Mouse (Mus musculus) hindbrain, postnatal 0 days (tissue): ENCODE data around the gene Ccdc9b. TPM values are rescaled to one million over a fixed set of nuclear protein-coding genes. Genes with fewer than 3 reads are reported as not detected.

Experiments used
- ATAC-seq: fragments of 200-750 bp; cut with Nextera tagmentation; 2 replicates; pipeline ENCODE4 v1.8.0; 2017; ENCODE audit warnings: mild to moderate bottlenecking, moderate TSS enrichment, moderate library complexity
- DNase-seq: peaks from one replicate; pipeline ENCODE4 v3.0.0-alpha.2; 2015; ENCODE audit warnings: low spot score
- H3K27ac ChIP-seq: fragments of 300-500 bp; sonication (generic); 2 replicates; pipeline ENCODE4 v1.5.1; 2014; ENCODE audit warnings: mild to moderate bottlenecking
- H3K27me3 ChIP-seq: fragments of 300-500 bp; sonication (generic); 2 replicates; pipeline ENCODE4 v1.6.1; 2014; ENCODE audit warnings: low read length, mixed read lengths; ENCODE audit not compliant: insufficient read depth
- H3K36me3 ChIP-seq: fragments of 300-500 bp; sonication (generic); 2 replicates; pipeline ENCODE4 v1.6.1; 2014; ENCODE audit warnings: low read length, mixed read lengths; ENCODE audit not compliant: insufficient read depth
- H3K4me1 ChIP-seq: fragments of 300-500 bp; sonication (generic); 2 replicates; pipeline ENCODE4 v1.6.1; 2014; ENCODE audit warnings: antibody characterized with exemption, low read length, mixed read lengths; ENCODE audit not compliant: insufficient read depth
- H3K4me2 ChIP-seq: fragments of 300-500 bp; sonication (generic); 2 replicates; pipeline ENCODE4 v1.6.1; 2014; ENCODE audit warnings: low read depth, mild to moderate bottlenecking, low read length, moderate library complexity, mixed read lengths
- H3K4me3 ChIP-seq: fragments of 300-500 bp; sonication (generic); 2 replicates; pipeline ENCODE4 v1.5.1; 2014; ENCODE audit warnings: low read length
- H3K9ac ChIP-seq: fragments of 300-500 bp; sonication (generic); replicated peaks from 2 replicates; pipeline ENCODE4 v1.6.1; 2014; ENCODE audit warnings: mild to moderate bottlenecking, low read length, moderate library complexity, mixed read lengths
- H3K9me3 ChIP-seq: fragments of 300-500 bp; sonication (generic); 2 replicates; pipeline ENCODE4 v1.6.1; 2016; ENCODE audit warnings: low read length, mixed read lengths
- CTCF ChIP-seq: IDR thresholded peaks from 2 replicates; pipeline ENCODE4 v1.5.1; 2016; ENCODE audit warnings: antibody characterized with exemption, control low read depth, low read depth
- WGBS: fragments of 180-500 bp; shearing (Covaris S2); extraction: QIAGEN DNeasy Blood & Tissue Kit; methylation state at CpG from one replicate; pipeline ENCODE4 v1.1.7; 2014; 5-methylcytosine and 5-hydroxymethylcytosine counted together
- polyA plus RNA-seq: library from polyadenylated mRNA; unstranded; fragments of >200 nt; fragmentation: Nextera tagmentation; extraction: Ambion mirVana; gene quantifications from 2 replicates; pipeline ENCODE4 v1.2.1, GENCODE M21; 2015
- total RNA-seq: library from RNA; depleted of rRNA; stranded (reverse); fragments of >200 nt; gene quantifications from 2 replicates; pipeline ENCODE4 v1.2.3, GENCODE M21; 2014

The Ccdc9b gene
- total and polyA plus RNA-seq, 2 experiments from 2014 or later = 0.70 to 3.9 TPM

DNA sequence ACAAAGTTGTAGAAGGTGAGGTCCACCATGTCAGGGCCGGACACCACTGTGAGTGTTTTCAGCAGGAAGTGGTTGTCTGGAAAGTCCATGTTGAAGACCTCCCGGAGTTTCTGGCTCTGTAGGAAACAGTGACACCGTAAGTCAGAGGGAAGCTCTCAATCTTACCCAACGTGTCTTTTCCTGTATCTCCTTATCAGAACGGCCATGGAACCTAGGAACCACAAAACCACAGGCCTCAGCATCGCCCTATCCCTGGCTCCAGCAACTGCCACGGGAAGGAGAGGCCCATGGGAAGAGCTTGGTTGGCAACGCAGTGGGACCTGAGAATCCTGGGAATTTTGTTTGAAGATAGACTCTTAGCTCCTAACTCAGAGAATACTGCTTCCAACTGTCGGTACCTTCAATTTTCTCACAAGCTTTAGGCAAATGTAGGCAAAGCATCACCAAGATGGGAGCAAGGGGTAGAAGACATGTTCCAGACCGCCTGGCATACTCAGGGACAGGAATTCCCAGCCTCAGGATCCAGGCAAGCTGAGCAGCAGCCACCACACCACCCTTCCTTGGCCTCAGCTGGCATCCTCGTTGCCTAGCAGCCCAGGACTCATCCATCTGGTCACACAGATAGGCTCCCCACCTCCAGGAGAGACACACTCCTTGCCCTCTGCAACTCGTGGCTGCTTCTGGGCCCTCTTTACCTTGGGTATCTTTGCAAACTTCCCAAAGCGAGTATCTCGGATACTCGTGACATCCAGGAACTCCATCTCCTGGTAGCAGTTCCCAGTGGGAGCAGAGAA, 38.6 kb downstream of the Ccdc9b start:
- Histone ChIP-seq H3K27me3 (no peaks in the 10 kb centered on the region), H3K9ac (no peak overlapping the region), H3K4me3 (no peak overlapping the region), H3K36me3 (no peaks in the 10 kb centered on the region), H3K27ac (no peak overlapping the region), H3K9me3 (no peaks in the 10 kb centered on the region), H3K4me1 (no peaks in the 10 kb centered on the region), H3K4me2 (no peak overlapping the region)
- ATAC-seq = no peak
- no peak for TF ChIP-seq CTCF
- 73% methylated on average over 15 of the region's 15 CpGs for WGBS
- DNase-seq = no peak

DNA sequence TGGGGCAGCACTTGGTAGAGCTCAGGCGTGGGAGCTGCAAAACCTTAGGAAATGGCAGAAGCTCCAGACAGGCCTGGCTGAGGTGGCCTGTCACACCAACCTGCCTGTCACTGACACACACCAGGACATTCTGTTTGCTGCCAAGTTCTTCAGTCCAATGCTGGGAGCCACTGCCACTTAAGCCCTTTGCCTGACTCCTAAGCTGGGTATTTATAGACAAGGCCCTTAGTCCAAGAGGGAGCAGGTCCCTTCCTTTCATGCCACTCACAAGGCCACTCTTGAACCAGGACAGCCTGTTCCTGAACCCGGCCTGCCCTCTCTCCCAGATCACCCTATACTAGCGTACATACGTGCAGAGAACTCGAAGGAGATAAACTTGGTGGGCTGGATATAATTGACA, 45.8 kb downstream of the Ccdc9b start:
- WGBS = 80% methylated on average over 5 of the region's 5 CpGs
- Histone ChIP-seq H3K4me1 (peaks cover 3% of the 10 kb centered on the region; the same call in 1 of the 2 replicates), H3K27me3 (peaks cover 4% of the 10 kb centered on the region; the same call in 1 of the 2 replicates), H3K9ac (no peak overlapping the region), H3K36me3 (no peaks in the 10 kb centered on the region), H3K27ac (no peak overlapping the region), H3K4me2 (no peak overlapping the region), H3K4me3 (no peak overlapping the region), H3K9me3 (no peaks in the 10 kb centered on the region)
- TF ChIP-seq CTCF = no peak
- no peak for DNase-seq
- no peak for ATAC-seq

DNA sequence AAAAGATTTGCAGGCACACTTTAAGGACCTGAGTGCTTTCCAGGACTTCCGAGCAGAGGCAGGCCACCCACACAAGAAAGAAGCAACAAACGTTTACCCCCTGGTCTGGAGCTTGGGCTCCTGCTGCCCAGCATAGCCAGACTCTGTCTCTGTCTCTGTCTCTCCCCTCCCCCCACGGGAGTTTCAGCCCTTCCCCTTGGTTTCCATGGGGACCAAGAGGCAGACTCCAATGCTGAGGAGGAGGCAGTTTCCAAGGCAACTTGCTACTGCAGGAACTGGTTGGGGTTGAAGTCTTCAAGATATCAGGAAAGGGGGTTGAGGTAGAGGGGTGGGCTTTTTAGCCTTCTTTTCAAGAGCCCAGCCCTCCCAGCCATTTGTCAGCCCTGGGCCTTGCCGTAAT, 48.2 kb downstream of the Ccdc9b start:
- H3K4me2 ChIP-seq = no peak overlapping the region

DNA sequence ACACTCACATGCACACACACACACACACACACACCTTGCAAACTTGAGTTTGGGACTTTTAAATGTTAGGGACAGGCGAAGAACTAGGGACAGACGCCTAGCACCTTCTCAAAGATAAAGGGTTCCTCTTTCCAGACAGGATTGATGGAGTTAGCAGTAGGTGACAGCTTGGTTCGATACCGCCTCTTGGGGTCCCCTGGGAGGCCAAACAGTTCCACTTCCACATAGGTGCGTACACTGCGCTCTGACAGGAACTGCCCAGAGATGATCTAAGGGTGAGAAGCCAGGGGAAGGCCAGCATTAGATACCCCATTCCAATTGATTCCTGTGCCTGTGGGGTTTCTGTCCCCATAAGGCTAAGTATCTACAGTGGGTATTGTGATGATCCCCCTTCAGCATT, 48.8 kb downstream of the Ccdc9b start:
- Histone ChIP-seq H3K4me2 (no peak overlapping the region), H3K4me1 (peaks cover 13% of the 10 kb centered on the region), H3K4me3 (no peak overlapping the region), H3K27me3 (peaks cover 19% of the 10 kb centered on the region; the same call in 1 of the 2 replicates), H3K9me3 (no peaks in the 10 kb centered on the region), H3K36me3 (no peaks in the 10 kb centered on the region), H3K9ac (no peak overlapping the region), H3K27ac (no peak overlapping the region)
- DNase-seq (no peak), ATAC-seq (no peak)
- no peak for TF ChIP-seq CTCF
- 87% methylated on average over 6 of the region's 6 CpGs for WGBS

More for the DNA sequence above, 48.2 kb downstream of the Ccdc9b start:
- no peak overlapping the region for H3K4me3 ChIP-seq
- H3K9me3 ChIP-seq = no peaks in the 10 kb centered on the region
- H3K36me3 ChIP-seq = no peaks in the 10 kb centered on the region
- 15% methylated on average over 4 of the region's 4 CpGs for WGBS
- H3K27me3 ChIP-seq = peaks cover 15% of the 10 kb centered on the region; the same call in 1 of the 2 replicates
- DNase-seq = peak; percentile 76
- H3K4me1 ChIP-seq = peaks cover 13% of the 10 kb centered on the region
- no peak for TF ChIP-seq CTCF
- peak; percentile 63 for ATAC-seq
- no peak overlapping the region for H3K27ac ChIP-seq
- no peak overlapping the region for H3K9ac ChIP-seq

DNA sequence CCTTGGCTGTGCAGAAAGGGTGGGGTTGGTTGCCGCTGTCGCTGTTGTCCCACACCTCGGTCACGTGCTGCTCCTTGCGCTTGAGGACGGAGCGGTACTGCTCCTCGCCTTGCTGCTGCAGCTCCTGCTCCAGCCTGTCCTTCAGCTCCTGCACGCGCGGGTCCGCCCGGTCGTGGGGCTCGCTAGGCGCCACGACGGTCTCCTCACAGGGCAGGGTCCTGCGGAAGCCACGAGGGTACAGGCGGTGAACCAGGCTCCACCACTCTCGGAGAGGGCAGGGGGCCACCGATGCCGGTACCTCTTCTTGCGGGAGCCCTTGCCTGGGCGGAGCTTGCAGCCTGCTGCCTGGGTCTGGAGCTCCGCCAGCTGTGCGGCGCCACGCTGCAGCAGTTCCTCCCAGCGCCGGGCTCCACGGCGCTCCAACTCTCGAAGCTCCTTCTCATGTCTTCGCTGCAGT, 51.4 kb downstream of the Ccdc9b start:
- Histone ChIP-seq H3K4me1 (peaks cover 13% of the 10 kb centered on the region), H3K27ac (no peak overlapping the region), H3K9ac (peak overlapping the region; percentile 43), H3K27me3 (peaks cover 37% of the 10 kb centered on the region; the same call in 1 of the 2 replicates), H3K4me2 (peak overlapping the region; percentile 69), H3K9me3 (no peaks in the 10 kb centered on the region), H3K36me3 (no peaks in the 10 kb centered on the region), H3K4me3 (peak overlapping the region; percentile 37)
- peak; percentile 81 for DNase-seq
- WGBS = 2% methylated on average over 36 of the region's 36 CpGs
- TF ChIP-seq CTCF = no peak
- peak; percentile 69 for ATAC-seq

DNA sequence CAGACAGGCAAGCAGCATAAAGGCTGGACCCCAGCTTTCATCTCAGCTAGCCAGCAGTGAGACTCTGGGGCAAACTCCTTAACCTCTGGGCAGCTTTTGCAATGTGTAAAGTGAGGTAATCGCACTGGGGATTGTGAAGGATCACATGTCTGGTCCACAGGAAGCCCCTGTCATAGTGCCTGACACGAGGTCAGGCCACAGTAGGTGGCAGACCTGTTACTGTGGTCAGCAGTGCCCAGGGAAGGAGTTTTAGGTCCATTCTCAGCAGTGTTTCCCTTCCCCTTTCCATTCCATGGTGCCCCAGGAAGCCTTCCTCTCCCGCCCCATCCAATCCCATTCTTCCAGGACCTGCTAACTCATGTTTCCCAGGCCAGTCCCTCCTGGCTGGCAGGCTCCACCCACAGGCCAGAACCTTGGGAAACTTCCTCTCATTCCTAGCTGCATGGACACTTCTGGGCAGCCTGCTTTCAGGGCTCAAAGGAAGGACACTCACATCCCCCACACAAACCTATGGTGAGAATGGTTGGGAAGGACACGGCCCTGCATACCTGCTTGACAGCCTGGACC, 52.7 kb downstream of the Ccdc9b start:
- TF ChIP-seq CTCF = no peak
- no peak overlapping the region for H3K4me2 ChIP-seq
- peaks cover 50% of the 10 kb centered on the region for H3K27me3 ChIP-seq
- no peak overlapping the region for H3K4me3 ChIP-seq
- H3K4me1 ChIP-seq = peaks cover 13% of the 10 kb centered on the region
- WGBS = 57% methylated on average over 4 of the region's 4 CpGs
- no peaks in the 10 kb centered on the region for H3K36me3 ChIP-seq
- no peak overlapping the region for H3K9ac ChIP-seq
- H3K27ac ChIP-seq = no peak overlapping the region
- no peak for DNase-seq
- no peaks in the 10 kb centered on the region for H3K9me3 ChIP-seq
- no peak for ATAC-seq

GRCm38 (mm10) chr2:118708472-118708871, 54.0 kb downstream of the Ccdc9b start:
- no peak overlapping the region for H3K27ac ChIP-seq
- no peak overlapping the region for H3K4me2 ChIP-seq
- H3K9ac ChIP-seq = no peak overlapping the region
- H3K4me3 ChIP-seq = no peak overlapping the region
- WGBS = 68% methylated on average over 4 of the region's 4 CpGs
- no peaks in the 10 kb centered on the region for H3K9me3 ChIP-seq
- peaks cover 63% of the 10 kb centered on the region for H3K27me3 ChIP-seq
- ATAC-seq = no peak
- no peaks in the 10 kb centered on the region for H3K36me3 ChIP-seq
- no peak for DNase-seq
- H3K4me1 ChIP-seq = peaks cover 19% of the 10 kb centered on the region
- TF ChIP-seq CTCF = no peak
